Mouse (Mus musculus): ENCODE results near the gene Ppp1r36. TPM values are rescaled to one million over a fixed set of nuclear protein-coding genes. Genes with fewer than 3 reads are reported as not detected.
"Not testable (repeated sequence)": the region's sequence is repeated elsewhere in the genome, so short reads cannot be mapped to it uniquely, and the experiment has no call there.

The Ppp1r36 gene
- polyA plus RNA-seq, 1 experiment from 2014 or later = 2.1 TPM

- Histone ChIP-seq H3K36me3 (ENCODE audit: control insufficient read depth, insufficient read depth) (no peaks in the 10 kb centered on the region), H3K27ac (ENCODE audit: low read length) (no peak overlapping the region), H3K4me3 (ENCODE audit: low read length) (no peak overlapping the region), H3K27me3 (ENCODE audit: control insufficient read depth, insufficient read depth, low read length) (no peaks in the 10 kb centered on the region), H3K9me3 (replicated peaks; ENCODE audit: control insufficient read depth, low read length) (no peaks in the 10 kb centered on the region), H3K4me1 (ENCODE audit: control insufficient read depth, insufficient read depth, low read length) (peaks cover 9% of the 10 kb centered on the region), H3K4me2 (ENCODE audit: low read depth, low read length) (no peak overlapping the region), H3K9ac (ENCODE audit: low read length) (no peak overlapping the region)
- no peak for ATAC-seq (replicated peaks; ENCODE audit: extremely low read depth, insufficient read depth, low FRiP score)
- WGBS = 49% methylated on average over 2 of the region's 2 CpGs
These were observed 34.9 kb downstream of the Ppp1r36 start for GRCm38 (mm10) chr12:76452203-76452602.

GRCm38 (mm10) chr12:76458445-76458844, 41.1 kb downstream of the Ppp1r36 start:
- not testable (repeated sequence) for H3K9me3 ChIP-seq (replicated peaks; ENCODE audit: control insufficient read depth, low read length); H3K36me3 ChIP-seq (ENCODE audit: control insufficient read depth, insufficient read depth); H3K27ac ChIP-seq (ENCODE audit: low read length); H3K4me1 ChIP-seq (ENCODE audit: control insufficient read depth, insufficient read depth, low read length); H3K27me3 ChIP-seq (ENCODE audit: control insufficient read depth, insufficient read depth, low read length); ATAC-seq (replicated peaks; ENCODE audit: extremely low read depth, insufficient read depth, low FRiP score); H3K4me2 ChIP-seq (ENCODE audit: low read depth, low read length); H3K9ac ChIP-seq (ENCODE audit: low read length); H3K4me3 ChIP-seq (ENCODE audit: low read length)
- WGBS = 84% methylated on average over 4 of the region's 4 CpGs

- Histone ChIP-seq H3K9ac (ENCODE audit: low read length) (no peak overlapping the region), H3K4me2 (ENCODE audit: low read depth, low read length) (no peak overlapping the region), H3K4me1 (ENCODE audit: control insufficient read depth, insufficient read depth, low read length) (no peaks in the 10 kb centered on the region), H3K4me3 (ENCODE audit: low read length) (no peak overlapping the region), H3K36me3 (ENCODE audit: control insufficient read depth, insufficient read depth) (no peaks in the 10 kb centered on the region), H3K9me3 (replicated peaks; ENCODE audit: control insufficient read depth, low read length) (no peaks in the 10 kb centered on the region), H3K27me3 (ENCODE audit: control insufficient read depth, insufficient read depth, low read length) (no peaks in the 10 kb centered on the region), H3K27ac (ENCODE audit: low read length) (no peak overlapping the region)
- ATAC-seq (replicated peaks; ENCODE audit: extremely low read depth, insufficient read depth, low FRiP score) = peak; percentile 37; the same call in 1 of the 2 replicates
- WGBS = 27% methylated on average over 4 of the region's 4 CpGs
These were observed 41.7 kb downstream of the Ppp1r36 start for GRCm38 (mm10) chr12:76459032-76459431.

GRCm38 (mm10) chr12:76463391-76463790, 46.1 kb downstream of the Ppp1r36 start:
- no peak overlapping the region for H3K4me3 ChIP-seq (ENCODE audit: low read length)
- no peak for ATAC-seq (replicated peaks; ENCODE audit: extremely low read depth, insufficient read depth, low FRiP score)

GRCm38 (mm10) chr12:76464651-76465252, 47.4 kb downstream of the Ppp1r36 start:
- no peaks in the 10 kb centered on the region for H3K9me3 ChIP-seq (replicated peaks; ENCODE audit: control insufficient read depth, low read length)
- peaks cover 7% of the 10 kb centered on the region for H3K4me1 ChIP-seq (ENCODE audit: control insufficient read depth, insufficient read depth, low read length)
- no peak overlapping the region for H3K27ac ChIP-seq (ENCODE audit: low read length)
- WGBS = 49% methylated on average over 12 of the region's 12 CpGs
- no peaks in the 10 kb centered on the region for H3K27me3 ChIP-seq (ENCODE audit: control insufficient read depth, insufficient read depth, low read length)
- no peak; the same call in 1 of the 2 replicates for ATAC-seq (replicated peaks; ENCODE audit: extremely low read depth, insufficient read depth, low FRiP score)
- no peak overlapping the region for H3K4me3 ChIP-seq (ENCODE audit: low read length)
- no peaks in the 10 kb centered on the region for H3K36me3 ChIP-seq (ENCODE audit: control insufficient read depth, insufficient read depth)
- H3K4me2 ChIP-seq (ENCODE audit: low read depth, low read length) = 0 out of 2 replicates have a peak overlapping the region, but pooled peaks have one; percentile 15
- no peak overlapping the region for H3K9ac ChIP-seq (ENCODE audit: low read length)

More at GRCm38 (mm10) chr12:76463391-76463790, 46.1 kb downstream of the Ppp1r36 start:
- Histone ChIP-seq H3K9ac (ENCODE audit: low read length) (no peak overlapping the region), H3K4me1 (ENCODE audit: control insufficient read depth, insufficient read depth, low read length) (peaks cover 7% of the 10 kb centered on the region), H3K9me3 (replicated peaks; ENCODE audit: control insufficient read depth, low read length) (no peaks in the 10 kb centered on the region), H3K4me2 (ENCODE audit: low read depth, low read length) (no peak overlapping the region), H3K36me3 (ENCODE audit: control insufficient read depth, insufficient read depth) (no peaks in the 10 kb centered on the region), H3K27me3 (ENCODE audit: control insufficient read depth, insufficient read depth, low read length) (no peaks in the 10 kb centered on the region), H3K27ac (ENCODE audit: low read length) (no peak overlapping the region)
- WGBS = 84% methylated on average over 9 of the region's 9 CpGs

GRCm38 (mm10) chr12:76466651-76467050, 49.3 kb downstream of the Ppp1r36 start:
- no peak overlapping the region for H3K4me2 ChIP-seq (ENCODE audit: low read depth, low read length)
- WGBS = 53% methylated on average over 7 of the region's 7 CpGs

GRCm38 (mm10) chr12:76467256-76467655, 49.9 kb downstream of the Ppp1r36 start:
- H3K4me2 ChIP-seq (ENCODE audit: low read depth, low read length) = no peak overlapping the region
- ATAC-seq (replicated peaks; ENCODE audit: extremely low read depth, insufficient read depth, low FRiP score) = no peak
- no peaks in the 10 kb centered on the region for H3K9me3 ChIP-seq (replicated peaks; ENCODE audit: control insufficient read depth, low read length)
- 40% methylated on average over 7 of the region's 7 CpGs for WGBS
- no peaks in the 10 kb centered on the region for H3K36me3 ChIP-seq (ENCODE audit: control insufficient read depth, insufficient read depth)
- no peak overlapping the region for H3K4me3 ChIP-seq (ENCODE audit: low read length)
- H3K4me1 ChIP-seq (ENCODE audit: control insufficient read depth, insufficient read depth, low read length) = peaks cover 7% of the 10 kb centered on the region
- no peak overlapping the region for H3K27ac ChIP-seq (ENCODE audit: low read length)
- H3K27me3 ChIP-seq (ENCODE audit: control insufficient read depth, insufficient read depth, low read length) = no peaks in the 10 kb centered on the region
- H3K9ac ChIP-seq (ENCODE audit: low read length) = no peak overlapping the region

More at GRCm38 (mm10) chr12:76466651-76467050, 49.3 kb downstream of the Ppp1r36 start:
- H3K27ac ChIP-seq (ENCODE audit: low read length) = no peak overlapping the region
- peaks cover 7% of the 10 kb centered on the region for H3K4me1 ChIP-seq (ENCODE audit: control insufficient read depth, insufficient read depth, low read length)
- no peak overlapping the region for H3K9ac ChIP-seq (ENCODE audit: low read length)
- H3K27me3 ChIP-seq (ENCODE audit: control insufficient read depth, insufficient read depth, low read length) = no peaks in the 10 kb centered on the region
- no peaks in the 10 kb centered on the region for H3K36me3 ChIP-seq (ENCODE audit: control insufficient read depth, insufficient read depth)
- H3K4me3 ChIP-seq (ENCODE audit: low read length) = no peak overlapping the region
- no peaks in the 10 kb centered on the region for H3K9me3 ChIP-seq (replicated peaks; ENCODE audit: control insufficient read depth, low read length)
- no peak for ATAC-seq (replicated peaks; ENCODE audit: extremely low read depth, insufficient read depth, low FRiP score)

- WGBS = 8% methylated on average over 4 of the region's 4 CpGs
These were observed 54.7 kb downstream of the Ppp1r36 start for GRCm38 (mm10) chr12:76472046-76472445.

GRCm38 (mm10) chr12:76473562-76474245, 56.4 kb downstream of the Ppp1r36 start:
- no peaks in the 10 kb centered on the region for H3K9me3 ChIP-seq (replicated peaks; ENCODE audit: control insufficient read depth, low read length)
- no peaks in the 10 kb centered on the region for H3K27me3 ChIP-seq (ENCODE audit: control insufficient read depth, insufficient read depth, low read length)
- H3K4me2 ChIP-seq (ENCODE audit: low read depth, low read length) = no peak overlapping the region
- no peak overlapping the region for H3K4me3 ChIP-seq (ENCODE audit: low read length)
- no peak for ATAC-seq (replicated peaks; ENCODE audit: extremely low read depth, insufficient read depth, low FRiP score)
- 61% methylated on average over 10 of the region's 10 CpGs for WGBS
- no peaks in the 10 kb centered on the region for H3K36me3 ChIP-seq (ENCODE audit: control insufficient read depth, insufficient read depth)
- H3K4me1 ChIP-seq (ENCODE audit: control insufficient read depth, insufficient read depth, low read length) = peaks cover 5% of the 10 kb centered on the region; the same call in 1 of the 2 replicates
- no peak overlapping the region for H3K9ac ChIP-seq (ENCODE audit: low read length)
- no peak overlapping the region for H3K27ac ChIP-seq (ENCODE audit: low read length)

More at GRCm38 (mm10) chr12:76472046-76472445, 54.7 kb downstream of the Ppp1r36 start:
- Histone ChIP-seq H3K4me2 (ENCODE audit: low read depth, low read length) (no peak overlapping the region), H3K27me3 (ENCODE audit: control insufficient read depth, insufficient read depth, low read length) (no peaks in the 10 kb centered on the region), H3K4me1 (ENCODE audit: control insufficient read depth, insufficient read depth, low read length) (0 out of 2 replicates have a peak, but pooled peaks cover 2% of the 10 kb centered on the region), H3K9me3 (replicated peaks; ENCODE audit: control insufficient read depth, low read length) (no peaks in the 10 kb centered on the region), H3K4me3 (ENCODE audit: low read length) (no peak overlapping the region), H3K27ac (ENCODE audit: low read length) (no peak overlapping the region), H3K36me3 (ENCODE audit: control insufficient read depth, insufficient read depth) (no peaks in the 10 kb centered on the region), H3K9ac (ENCODE audit: low read length) (no peak overlapping the region)
- no peak for ATAC-seq (replicated peaks; ENCODE audit: extremely low read depth, insufficient read depth, low FRiP score)

Data from heart, embryonic 16.5 days (tissue).